Mouse (Mus musculus) left cerebral cortex, postnatal 25 days (tissue): ENCODE measurements around the gene Boll. TPM values are rescaled to one million over a fixed set of nuclear protein-coding genes. Genes with fewer than 3 reads are reported as not detected.

Experiments used
- DNase-seq, 2 experiments: peaks; one replicate each; pipeline ENCODE4 v3.0.0; 2022; ENCODE audit warnings: low spot score in 2 of 2, mixed read lengths in 1 of 2
- intact Hi-C: fragments of 180-260 bp; cut with DNase I; formaldehyde crosslinking; loops from one replicate; pipeline ENCODE4 v1.15.1; 2025
- total RNA-seq, 2 experiments: library from RNA; stranded (reverse); gene quantifications; 2 replicates each; pipeline ENCODE4 v1.2.3; 2021

Boll gene
- total RNA-seq, 2 experiments from 2014 or later, result 0.41 TPM; not detected in 1

GRCm38 (mm10) chr1:55264385-55264784 is 98.9 kb downstream of the Boll start:
- no peak for DNase-seq

GRCm38 (mm10) chr1:55246374-55246773 is 116.9 kb downstream of the Boll start:
- DNase-seq, result no peak
- intact Hi-C loops, result no loop called here

More at GRCm38 (mm10) chr1:55264385-55264784, 98.9 kb downstream of the Boll start:
- intact Hi-C loops, result no loop called here

- DNase-seq, result peak; percentile 41 to 65
These were observed 124.0 kb downstream of the Boll start for GRCm38 (mm10) chr1:55239237-55239636.

GRCm38 (mm10) chr1:55238496-55238895 is 124.8 kb downstream of the Boll start:
- DNase-seq, result no peak
- intact Hi-C loops, result loop anchor here (2.0 to 5.0 kb wide), 3 partner anchors 144 to 634 kb away; partner anchors contain the start of genes Hspd1 and Hspe1

More at GRCm38 (mm10) chr1:55239237-55239636, 124.0 kb downstream of the Boll start:
- intact Hi-C loops, result loop anchor here (2.0 to 5.0 kb wide), 3 partner anchors 144 to 633 kb away; partner anchors contain the start of genes Hspd1 and Hspe1

- intact Hi-C loops, result loop anchor here (2.0 to 5.0 kb wide), 3 partner anchors 145 to 635 kb away; partner anchors contain the start of genes Hspd1 and Hspe1
- DNase-seq, result peak; percentile 25 to 33
These were observed 125.6 kb downstream of the Boll start for GRCm38 (mm10) chr1:55237643-55238161.

GRCm38 (mm10) chr1:55236890-55237642 is 126.2 kb downstream of the Boll start, which contains the start of gene Mars2:
Gene Mars2 (plus strand): TSS chr1:55237177.
- peak; percentile 96 to 97 for DNase-seq
- intact Hi-C loops, result loop anchor here (5.0 kb wide), 2 partner anchors 150 to 635 kb away; partner anchors contain the start of genes Hspd1 and Hspe1

- intact Hi-C loops, result loop anchor here (5.0 kb wide), 2 partner anchors 149 to 636 kb away; partner anchors contain the start of genes Hspd1 and Hspe1
- no peak for DNase-seq
These were observed 126.8 kb downstream of the Boll start for GRCm38 (mm10) chr1:55236487-55236886.

- intact Hi-C loops, result loop anchor here (5.0 kb wide), 2 partner anchors 148 to 637 kb away; partner anchors contain the start of genes Hspd1 and Hspe1
- no peak for DNase-seq
These were observed 128.3 kb downstream of the Boll start for GRCm38 (mm10) chr1:55234910-55235520.

GRCm38 (mm10) chr1:55228256-55228884 is 134.9 kb downstream of the Boll start:
- intact Hi-C loops, result loop anchor here (5.0 kb wide), 1 partner anchor 36 kb away; no protein-coding TSS in a partner anchor
- no peak for DNase-seq

- intact Hi-C loops, result loop anchor here (5.0 kb wide), 1 partner anchor 35 kb away; no protein-coding TSS in a partner anchor
- DNase-seq, result no peak
These were observed 135.9 kb downstream of the Boll start for GRCm38 (mm10) chr1:55227376-55227775.

- DNase-seq, result no peak
These were observed 137.0 kb downstream of the Boll start, which contains the start of gene Rftn2 for GRCm38 (mm10) chr1:55226011-55226857. Gene Rftn2 (minus strand): TSS chr1:55226782.

GRCm38 (mm10) chr1:55225398-55225797 is 137.9 kb downstream of the Boll start:
- intact Hi-C loops, result loop anchor here (5.0 kb wide), 1 partner anchor 33 kb away; no protein-coding TSS in a partner anchor
- DNase-seq, result peak in 1 of 2 experiments; percentile 11

More at GRCm38 (mm10) chr1:55226011-55226857, 137.0 kb downstream of the Boll start, which contains the start of gene Rftn2:
- intact Hi-C loops, result loop anchor here (5.0 kb wide), 1 partner anchor 34 kb away; no protein-coding TSS in a partner anchor

GRCm38 (mm10) chr1:55224111-55224510 is 139.2 kb downstream of the Boll start:
- intact Hi-C loops, result no loop called here

GRCm38 (mm10) chr1:55223026-55223425 is 140.2 kb downstream of the Boll start:
- no peak for DNase-seq
- intact Hi-C loops, result no loop called here

More at GRCm38 (mm10) chr1:55224111-55224510, 139.2 kb downstream of the Boll start:
- DNase-seq, result no peak

GRCm38 (mm10) chr1:55221352-55221751 is 141.9 kb downstream of the Boll start:
- intact Hi-C loops, result no loop called here
- DNase-seq, result peak in 1 of 2 experiments; percentile 46

- intact Hi-C loops, result no loop called here
These were observed 146.1 kb downstream of the Boll start for GRCm38 (mm10) chr1:55217191-55217590.

GRCm38 (mm10) chr1:55215185-55215813 is 148.0 kb downstream of the Boll start:
- no peak for DNase-seq
- intact Hi-C loops, result no loop called here

More at GRCm38 (mm10) chr1:55217191-55217590, 146.1 kb downstream of the Boll start:
- no peak for DNase-seq

- no peak for DNase-seq
- intact Hi-C loops, result no loop called here
These were observed 149.3 kb downstream of the Boll start for GRCm38 (mm10) chr1:55213936-55214335.
